Mouse (Mus musculus): Measurements from ENCODE around the gene 4921524J17Rik. TPM values are rescaled to one million over a fixed set of nuclear protein-coding genes. Genes with fewer than 3 reads are reported as not detected.

Gene 4921524J17Rik
- total and polyA plus RNA-seq, 3 experiments: 14.6 to 21.9 TPM; not detected in 1

- H3K36me3 ChIP-seq (ENCODE audit: control insufficient read depth in 1 of 2, insufficient read depth in 2 of 2, low read length in 2 of 2): no peaks in the 10 kb centered on the region; a peak in 1 of 4 replicates
- no peak overlapping the region for H3K9ac ChIP-seq (ENCODE audit: control insufficient read depth, low read depth, low read length, poor library complexity, severe bottlenecking)
- no peak overlapping the region for H3K27ac ChIP-seq (ENCODE audit: control insufficient read depth, low read depth, low read length)
- no peak overlapping the region for H3K4me3 ChIP-seq (ENCODE audit: control insufficient read depth in 1 of 2, insufficient read depth in 1 of 2, low read depth in 2 of 2, low read length in 2 of 2)
- H3K27me3 ChIP-seq (ENCODE audit: control insufficient read depth in 1 of 2, insufficient read depth in 2 of 2, low read length in 2 of 2): no peaks in the 10 kb centered on the region
- TF ChIP-seq USF2 (IDR thresholded peaks at IDR 0.05; ENCODE audit: borderline replicate concordance in 1 of 2, insufficient read depth in 1 of 2, low read depth in 1 of 2, low read length in 2 of 2) (no peak), SIN3A (IDR thresholded peaks at IDR 0.05; ENCODE audit: low read length) (no peak), USF1 (IDR thresholded peaks at IDR 0.05; ENCODE audit: low read depth, low read length) (no peak), TBP (IDR thresholded peaks at IDR 0.05; ENCODE audit: low read depth, low read length) (no peak), ZKSCAN1 (IDR thresholded peaks at IDR 0.05; ENCODE audit: low read depth, low read length) (no peak), RAD21 (IDR thresholded peaks at IDR 0.05; ENCODE audit: low read depth, low read length) (no peak), ETS1 (IDR thresholded peaks at IDR 0.05; ENCODE audit: low read depth, low read length) (no peak), E2F4 (IDR thresholded peaks at IDR 0.05; ENCODE audit: borderline replicate concordance, low read depth, low read length) (no peak), ELF1 (IDR thresholded peaks at IDR 0.05; ENCODE audit: low read depth, low read length) (no peak), MAX (IDR thresholded peaks at IDR 0.05; ENCODE audit: low read length) (no peak), NRF1 (IDR thresholded peaks at IDR 0.05; ENCODE audit: insufficient read depth, low read depth, low read length, poor library complexity, severe bottlenecking) (no peak), JUND (IDR thresholded peaks at IDR 0.05; ENCODE audit: low read depth, low read length) (no peak), MAZ (IDR thresholded peaks at IDR 0.05; ENCODE audit: low read depth, low read length) (no peak), POLR2AphosphoS2 (IDR thresholded peaks at IDR 0.05; ENCODE audit: low read length) (no peak), KAT2A (conservative IDR thresholded peaks at IDR 0.05; ENCODE audit: low read depth, low read length) (no peak), MYB (IDR thresholded peaks at IDR 0.05; ENCODE audit: low read depth, low read length) (no peak)
- peaks cover 0 to 2% of the 10 kb centered on the region in 2 experiments; a peak in 1 of 4 replicates for H3K4me1 ChIP-seq (ENCODE audit: control insufficient read depth in 1 of 2, insufficient read depth in 2 of 2, low read length in 2 of 2)
- no peak for DNase-seq (ENCODE audit: low read depth, low spot score)
- H3K79me2 ChIP-seq (ENCODE audit: control insufficient read depth, insufficient read depth, low read length, poor library complexity): no peaks in the 10 kb centered on the region
- no peaks in the 10 kb centered on the region for H3K9me3 ChIP-seq (replicated peaks; ENCODE audit: insufficient read depth, low read length)
Observed at GRCm38 (mm10) chr8:85364628-85365027, 68.0 kb downstream of the 4921524J17Rik start.

GRCm38 (mm10) chr8:85363406-85363805 lies 69.2 kb downstream of the 4921524J17Rik start:
- no peak overlapping the region for H3K27ac ChIP-seq (ENCODE audit: control insufficient read depth, low read depth, low read length)
- no peaks in the 10 kb centered on the region for H3K36me3 ChIP-seq (ENCODE audit: control insufficient read depth in 1 of 2, insufficient read depth in 2 of 2, low read length in 2 of 2)
- no peaks in the 10 kb centered on the region for H3K27me3 ChIP-seq (ENCODE audit: control insufficient read depth in 1 of 2, insufficient read depth in 2 of 2, low read length in 2 of 2)
- no peak overlapping the region for H3K4me3 ChIP-seq (ENCODE audit: control insufficient read depth in 1 of 2, insufficient read depth in 1 of 2, low read depth in 2 of 2, low read length in 2 of 2)
- H3K4me1 ChIP-seq (ENCODE audit: control insufficient read depth in 1 of 2, insufficient read depth in 2 of 2, low read length in 2 of 2): peaks cover 0 to 2% of the 10 kb centered on the region in 2 experiments; a peak in 1 of 4 replicates
- H3K9me3 ChIP-seq (replicated peaks; ENCODE audit: insufficient read depth, low read length): no peaks in the 10 kb centered on the region
- no peak for DNase-seq (ENCODE audit: low read depth, low spot score)
- no peaks in the 10 kb centered on the region for H3K79me2 ChIP-seq (ENCODE audit: control insufficient read depth, insufficient read depth, low read length, poor library complexity)
- H3K9ac ChIP-seq (ENCODE audit: control insufficient read depth, low read depth, low read length, poor library complexity, severe bottlenecking): no peak overlapping the region
- TF ChIP-seq MEF2A (IDR thresholded peaks at IDR 0.05; ENCODE audit: extremely low read depth, insufficient replicate concordance, low read depth, low read length, poor library complexity, severe bottlenecking): no peak
- no peak for TF ChIP-seq MAX (IDR thresholded peaks at IDR 0.05; ENCODE audit: low read length)
- no peak for TF ChIP-seq MYB (IDR thresholded peaks at IDR 0.05; ENCODE audit: low read depth, low read length)

All from MEL (cell line).